Mouse (Mus musculus) G1E (cell line): Measurements from ENCODE around the gene Asb18.

Source experiments
- CTCF ChIP-seq: IDR thresholded peaks from 2 replicates; pipeline ENCODE4 v1.5.1; 2012; ENCODE audit warnings: low read depth, low read length, inconsistent platforms, mixed read lengths
- GATA1 ChIP-seq: IDR thresholded peaks from 2 replicates; pipeline ENCODE4 v1.6.1; 2012; ENCODE audit warnings: borderline replicate concordance, low read length, inconsistent platforms, mixed read lengths
- POLR2AphosphoS5 ChIP-seq: IDR thresholded peaks from 2 replicates; pipeline ENCODE4 v1.6.1; 2012; ENCODE audit warnings: low read depth, low read length, inconsistent platforms; ENCODE audit not compliant: insufficient replicate concordance
- TAL1 ChIP-seq: conservative IDR thresholded peaks from 2 replicates; pipeline ENCODE4 v1.6.1; 2012; ENCODE audit warnings: low read depth, low read length, inconsistent platforms, mixed read lengths

- TF ChIP-seq CTCF (no peak), GATA1 (no peak), POLR2AphosphoS5 (no peak), TAL1 (no peak)
Observed at GRCm38 (mm10) chr1:89971848-89972247, 42.6 kb downstream of the Asb18 start.
